ENCODE assay signal across 10 mouse cellular contexts in genomic region chr5:77888534-77888933, GRCm38 (mm10).
DNase-seq lines count a peak whose midpoint lies in the region.
"Had no signal": no experiment of that assay in that cellular context is flagged by ENCODE, and none has a peak within 500 bp of the region (broad histone marks: within the 10 kb centered on the region; RNA-seq: fewer than 3 reads in every experiment).

No protein-coding gene starts in this region.

- DNase-seq in lung, postnatal 10 days: peak; percentile 50
- no peak for DNase-seq in lung, postnatal 36 days
- DNase-seq in frontal cortex, adult 2 months (ENCODE audit: extremely low spot score in 1 of 2, low spot score in 1 of 2): peak; percentile 67 to 68
- DNase-seq in layer of hippocampus, adult 8-10 months (ENCODE audit: low spot score in 2 of 2): peak; percentile 48 to 65
- DNase-seq in right cerebral cortex, adult 2 months (ENCODE audit: low spot score in 2 of 2): peak; percentile 39 to 59
- DNase-seq in kidney, postnatal 4 days: no peak
- DNase-seq in liver: no peak
- DNase-seq in spleen, postnatal 36 days (ENCODE audit: low spot score in 2 of 2): no peak
- DNase-seq: gastrocnemius, adult 2 months; thymus, postnatal 25 days had no signal

Comparison
In these comparisons a context has a peak if more than half of its experiments do, and no peak if none do; other contexts are left out.
1. DNase-seq: peak in lung, postnatal 10 days (single experiment), frontal cortex, adult 2 months (2 of 2), layer of hippocampus, adult 8-10 months (2 of 2) and right cerebral cortex, adult 2 months (2 of 2); none in lung, postnatal 36 days (single experiment), kidney, postnatal 4 days (0 of 2), liver (single experiment) and spleen, postnatal 36 days (0 of 2).